Mouse (Mus musculus) embryonic facial prominence, embryonic 11.5 days (tissue): Measurements from ENCODE around the gene Cfap54. TPM values are rescaled to one million over a fixed set of nuclear protein-coding genes. Genes with fewer than 3 reads are reported as not detected.

Experiments
- ATAC-seq: fragments of 200-750 bp; cut with Nextera tagmentation; replicated peaks from 2 replicates; pipeline ENCODE4 v1.8.0; 2017; ENCODE audit warnings: low read depth; ENCODE audit not compliant: insufficient number of reproducible peaks, low FRiP score, low TSS enrichment
- DNase-seq: peaks from one replicate; pipeline ENCODE4 v3.0.0-alpha.2; 2015; ENCODE audit warnings: low spot score
- H3K27ac ChIP-seq: fragments of 300-500 bp; sonication (generic); replicated peaks from 2 replicates; pipeline ENCODE4 v1.5.1; 2014; ENCODE audit warnings: mild to moderate bottlenecking, low read depth, low read length, control low read depth
- H3K27me3 ChIP-seq: fragments of 300-500 bp; sonication (generic); 2 replicates; pipeline ENCODE4 v1.6.1; 2014; ENCODE audit warnings: mild to moderate bottlenecking, low read length, moderate library complexity, mixed read lengths; ENCODE audit not compliant: control insufficient read depth, insufficient read depth
- H3K36me3 ChIP-seq: fragments of 300-500 bp; sonication (generic); replicated peaks from 2 replicates; pipeline ENCODE4 v1.6.1; 2014; ENCODE audit warnings: low read depth, mild to moderate bottlenecking, low read length, moderate library complexity, mixed read lengths; ENCODE audit not compliant: control insufficient read depth, insufficient read depth
- H3K4me1 ChIP-seq: fragments of 300-500 bp; sonication (generic); 2 replicates; pipeline ENCODE4 v1.6.1; 2014; ENCODE audit warnings: low read length, mixed read lengths; ENCODE audit not compliant: control insufficient read depth, insufficient read depth
- H3K4me2 ChIP-seq: fragments of 300-500 bp; sonication (generic); 2 replicates; pipeline ENCODE4 v1.6.1; 2014; ENCODE audit warnings: low read depth, mild to moderate bottlenecking, control low read depth, low read length, moderate library complexity
- H3K4me3 ChIP-seq: fragments of 300-500 bp; sonication (generic); 2 replicates; pipeline ENCODE4 v1.5.1; 2014; ENCODE audit warnings: low read depth, low read length, control low read depth
- H3K9ac ChIP-seq: fragments of 300-500 bp; sonication (generic); replicated peaks from 2 replicates; pipeline ENCODE4 v1.6.1; 2014; ENCODE audit warnings: mild to moderate bottlenecking, control low read depth, low read length
- H3K9me3 ChIP-seq: fragments of 300-500 bp; sonication (generic); replicated peaks from 2 replicates; pipeline ENCODE4 v1.6.1; 2016; ENCODE audit warnings: mild to moderate bottlenecking, low read length, inconsistent platforms, mixed read lengths; ENCODE audit not compliant: control insufficient read depth
- WGBS: fragments of 180-500 bp; shearing (Covaris S2); extraction: QIAGEN DNeasy Blood & Tissue Kit; methylation state at CpG from one replicate; pipeline ENCODE4 v1.1.7; 2014; 5-methylcytosine and 5-hydroxymethylcytosine counted together
- polyA plus RNA-seq: library from polyadenylated mRNA; unstranded; fragments of >200 nt; fragmentation: Nextera tagmentation; extraction: Ambion mirVana; gene quantifications from 2 replicates; pipeline ENCODE4 v1.2.1, GENCODE M21; 2014

Gene Cfap54
- polyA plus RNA-seq, 1 experiment from 2014 or later: not detected

DNA sequence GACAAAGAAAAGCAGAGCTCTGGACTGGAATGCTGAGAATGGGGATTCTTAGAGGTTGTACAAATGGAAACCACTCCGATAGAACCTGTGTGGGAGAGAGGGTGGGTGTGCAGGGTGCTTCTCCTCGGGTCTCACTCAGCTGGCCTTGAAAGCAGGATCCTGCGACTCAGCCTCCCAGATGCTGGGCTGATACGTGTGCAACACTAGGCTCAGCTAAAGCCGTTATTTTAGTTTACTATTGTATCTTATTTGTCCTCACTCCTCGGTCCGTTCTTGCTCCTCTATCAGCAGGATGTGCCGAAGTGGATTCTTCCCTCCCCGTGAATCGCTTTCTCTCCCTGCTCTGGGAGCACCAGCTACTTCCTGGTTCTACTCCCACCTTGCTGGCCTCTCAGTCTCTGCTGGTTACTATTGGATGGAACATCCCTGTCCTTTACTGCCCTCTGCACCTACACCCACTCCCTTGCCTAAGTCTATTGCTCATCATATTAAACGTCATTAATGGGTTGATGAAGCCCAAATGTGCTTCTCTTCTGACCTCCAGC is 3.4 kb downstream of the Cfap54 start:
- Histone ChIP-seq H3K36me3 (no peaks in the 10 kb centered on the region), H3K4me1 (no peaks in the 10 kb centered on the region), H3K9ac (no peak overlapping the region; the same call in 1 of the 2 replicates), H3K4me2 (no peak overlapping the region), H3K4me3 (no peak overlapping the region), H3K27me3 (no peaks in the 10 kb centered on the region), H3K27ac (no peak overlapping the region), H3K9me3 (no peaks in the 10 kb centered on the region)
- WGBS: 77% methylated on average over 11 of the region's 11 CpGs
- no peak for DNase-seq
- ATAC-seq: no peak

DNA sequence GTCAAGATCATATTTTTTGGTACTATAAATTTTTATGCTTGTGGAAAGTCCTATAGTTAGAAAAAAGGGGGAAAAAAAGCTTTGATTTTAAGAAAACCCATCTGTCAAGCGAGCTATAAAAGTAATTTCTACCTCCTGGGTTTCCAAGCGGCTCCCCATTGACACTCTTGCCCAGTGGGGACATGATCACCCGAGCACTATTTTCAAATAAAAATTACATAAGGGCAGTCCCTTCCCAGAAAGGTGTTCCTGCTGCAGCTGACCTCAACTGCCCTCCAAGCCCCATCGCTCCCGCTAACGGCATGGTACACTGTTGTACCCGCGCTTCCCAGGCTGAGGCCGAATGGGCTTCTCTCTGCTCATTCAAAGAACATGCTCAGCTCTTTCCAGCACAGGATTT is 5.0 kb downstream of the Cfap54 start:
- H3K4me1 ChIP-seq: no peaks in the 10 kb centered on the region
- no peaks in the 10 kb centered on the region for H3K9me3 ChIP-seq
- H3K4me3 ChIP-seq: no peak overlapping the region
- H3K9ac ChIP-seq: no peak overlapping the region
- ATAC-seq (no peak), DNase-seq (no peak)
- 79% methylated on average over 9 of the region's 9 CpGs for WGBS
- H3K27ac ChIP-seq: no peak overlapping the region
- no peak overlapping the region for H3K4me2 ChIP-seq
- H3K36me3 ChIP-seq: no peaks in the 10 kb centered on the region
- no peaks in the 10 kb centered on the region for H3K27me3 ChIP-seq

DNA sequence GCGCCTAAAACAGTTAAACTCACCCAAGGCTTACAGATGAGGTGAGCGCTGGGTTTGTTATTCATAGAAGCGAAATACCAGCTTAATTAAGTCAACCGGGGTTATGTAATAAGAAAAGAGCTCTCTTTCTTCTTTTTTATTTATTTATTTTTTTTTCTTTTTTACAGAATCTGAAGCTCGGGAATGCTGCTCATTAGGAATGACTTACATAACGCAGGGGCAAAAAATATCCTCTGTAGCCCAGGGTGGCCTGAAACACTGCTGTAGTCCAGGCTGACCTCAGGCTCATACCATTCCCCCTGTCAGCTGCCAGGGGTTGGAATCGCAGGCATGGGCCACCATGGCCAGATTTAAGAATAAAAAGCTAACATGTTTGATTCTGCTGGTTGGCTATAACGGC is 5.6 kb downstream of the Cfap54 start:
- whole genome bisulfite sequencing: 66% methylated on average over 8 of the region's 8 CpGs
- Histone ChIP-seq H3K36me3 (no peaks in the 10 kb centered on the region), H3K4me2 (no peak overlapping the region), H3K9me3 (no peaks in the 10 kb centered on the region), H3K4me3 (no peak overlapping the region), H3K4me1 (no peaks in the 10 kb centered on the region), H3K27me3 (no peaks in the 10 kb centered on the region), H3K27ac (no peak overlapping the region), H3K9ac (no peak overlapping the region)
- DNase-seq (no peak), ATAC-seq (no peak)

DNA sequence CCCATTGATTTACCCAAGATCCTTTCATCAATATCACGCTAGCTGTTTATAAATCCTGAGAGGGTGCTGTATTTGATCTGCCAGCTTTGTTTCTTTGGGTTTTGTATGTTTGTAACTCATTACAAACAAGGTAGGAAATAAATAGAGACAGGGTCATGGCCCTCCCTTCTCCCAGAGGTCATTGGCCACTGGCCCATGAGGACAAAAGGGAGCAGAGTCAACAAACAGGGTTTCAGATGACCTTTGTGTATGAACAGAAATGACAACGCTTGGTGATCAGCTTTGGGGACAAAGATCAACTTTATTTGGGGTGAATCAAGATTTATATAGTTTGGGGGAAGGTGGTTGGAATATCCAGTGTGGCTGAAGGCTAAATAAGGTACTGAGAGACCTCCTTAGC is 8.6 kb downstream of the Cfap54 start:
- Histone ChIP-seq H3K27ac (no peak overlapping the region), H3K27me3 (no peaks in the 10 kb centered on the region), H3K9ac (no peak overlapping the region), H3K4me3 (no peak overlapping the region), H3K36me3 (no peaks in the 10 kb centered on the region), H3K9me3 (no peaks in the 10 kb centered on the region), H3K4me2 (no peak overlapping the region), H3K4me1 (no peaks in the 10 kb centered on the region)
- no peak for DNase-seq
- 60% methylated on average over 2 of the region's 2 CpGs for WGBS
- no peak for ATAC-seq

DNA sequence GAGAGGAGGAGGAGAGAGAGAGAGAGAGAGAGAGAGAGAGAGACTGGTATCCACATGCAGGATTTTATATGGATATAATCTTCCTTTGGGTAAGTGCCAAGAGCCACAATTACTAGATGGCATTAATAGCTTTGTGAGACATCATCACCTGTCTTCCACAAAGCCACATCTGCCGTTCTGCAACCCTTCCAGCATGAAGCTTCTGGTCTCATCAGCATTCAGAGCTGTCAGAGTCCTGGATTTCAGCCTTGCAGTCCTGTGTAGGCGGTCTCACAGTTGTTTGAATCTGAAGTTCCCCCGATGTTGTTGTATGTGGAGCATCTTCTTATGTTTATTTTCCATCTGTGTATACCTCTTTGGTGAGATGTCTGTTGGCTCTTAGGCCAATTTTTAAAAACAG is 9.7 kb downstream of the Cfap54 start:
- H3K27ac ChIP-seq: no peak overlapping the region
- H3K9ac ChIP-seq: no peak overlapping the region
- no peak for ATAC-seq
- H3K4me1 ChIP-seq: no peaks in the 10 kb centered on the region
- H3K27me3 ChIP-seq: no peaks in the 10 kb centered on the region
- no peaks in the 10 kb centered on the region for H3K9me3 ChIP-seq
- 70% methylated on average over 3 of the region's 3 CpGs for WGBS
- no peak for DNase-seq
- H3K36me3 ChIP-seq: no peaks in the 10 kb centered on the region
- no peak overlapping the region for H3K4me3 ChIP-seq
- H3K4me2 ChIP-seq: no peak overlapping the region

DNA sequence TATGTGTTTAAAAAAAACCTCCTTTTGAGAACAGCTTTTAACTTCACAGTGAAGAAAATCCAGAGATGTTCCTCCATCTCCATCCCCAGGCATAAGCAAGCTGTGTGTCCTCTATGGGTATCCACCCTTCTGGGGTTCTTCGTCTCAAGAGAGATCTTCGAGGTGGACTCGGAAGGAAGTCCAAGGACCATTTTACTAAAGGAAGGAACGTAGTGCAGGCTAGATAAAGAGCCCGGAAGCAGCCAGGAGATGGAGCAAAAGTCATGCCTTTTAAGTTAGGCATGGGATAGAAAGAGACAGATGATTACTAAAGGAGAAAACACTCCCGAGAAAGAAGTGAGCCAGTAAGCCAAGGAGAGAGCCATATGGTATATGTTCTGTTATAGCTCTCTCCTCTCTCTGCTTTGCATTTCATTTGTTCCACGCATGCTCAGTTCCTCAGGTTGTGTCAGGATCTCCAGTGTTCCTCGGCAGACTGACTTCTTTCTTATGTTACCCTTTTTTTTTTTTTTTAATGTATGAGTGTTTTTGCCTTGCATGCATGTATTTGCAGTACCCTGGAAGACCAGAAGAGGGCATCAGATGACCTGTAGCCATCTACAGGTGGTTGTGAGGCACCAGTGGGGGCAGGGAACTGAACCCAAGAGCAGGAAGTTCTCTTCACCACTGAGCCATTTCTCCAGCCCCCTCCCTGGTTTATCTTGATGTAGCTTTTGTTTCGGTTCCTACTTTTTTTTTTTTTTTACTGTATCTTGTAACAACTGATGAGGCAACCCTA is 11.1 kb downstream of the Cfap54 start:
- H3K4me3 ChIP-seq: no peak overlapping the region
- no peak overlapping the region for H3K9ac ChIP-seq
- no peaks in the 10 kb centered on the region for H3K9me3 ChIP-seq
- no peak overlapping the region for H3K4me2 ChIP-seq
- DNase-seq (peak; percentile 57), ATAC-seq (no peak)
- no peak overlapping the region for H3K27ac ChIP-seq
- H3K36me3 ChIP-seq: no peaks in the 10 kb centered on the region
- H3K27me3 ChIP-seq: no peaks in the 10 kb centered on the region
- WGBS: 77% methylated on average over 9 of the region's 9 CpGs
- H3K4me1 ChIP-seq: no peaks in the 10 kb centered on the region

DNA sequence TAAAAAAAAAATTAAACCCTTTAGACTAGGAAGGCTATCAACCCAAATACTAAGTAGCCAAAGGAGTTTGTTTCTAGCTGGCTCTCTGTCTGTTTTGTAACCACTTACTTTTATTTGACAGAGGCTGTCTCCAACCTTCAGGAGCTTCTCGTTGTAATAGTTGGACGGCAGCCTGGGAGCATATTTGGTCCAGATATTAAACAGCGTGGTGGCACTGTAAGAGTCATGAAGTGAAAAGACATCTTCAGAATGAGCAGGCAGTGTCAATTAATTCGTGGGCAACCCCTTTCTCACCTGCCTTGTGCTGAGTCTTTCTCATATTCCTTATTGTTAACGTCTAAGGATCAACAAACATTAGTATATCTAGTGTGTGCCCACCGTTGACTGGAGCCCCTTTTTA is 11.7 kb downstream of the Cfap54 start:
- Histone ChIP-seq H3K9me3 (no peaks in the 10 kb centered on the region), H3K4me2 (no peak overlapping the region), H3K4me3 (no peak overlapping the region), H3K27ac (no peak overlapping the region), H3K27me3 (no peaks in the 10 kb centered on the region), H3K4me1 (no peaks in the 10 kb centered on the region), H3K36me3 (no peaks in the 10 kb centered on the region), H3K9ac (no peak overlapping the region)
- ATAC-seq: no peak
- 77% methylated on average over 6 of the region's 6 CpGs for WGBS
- no peak for DNase-seq

DNA sequence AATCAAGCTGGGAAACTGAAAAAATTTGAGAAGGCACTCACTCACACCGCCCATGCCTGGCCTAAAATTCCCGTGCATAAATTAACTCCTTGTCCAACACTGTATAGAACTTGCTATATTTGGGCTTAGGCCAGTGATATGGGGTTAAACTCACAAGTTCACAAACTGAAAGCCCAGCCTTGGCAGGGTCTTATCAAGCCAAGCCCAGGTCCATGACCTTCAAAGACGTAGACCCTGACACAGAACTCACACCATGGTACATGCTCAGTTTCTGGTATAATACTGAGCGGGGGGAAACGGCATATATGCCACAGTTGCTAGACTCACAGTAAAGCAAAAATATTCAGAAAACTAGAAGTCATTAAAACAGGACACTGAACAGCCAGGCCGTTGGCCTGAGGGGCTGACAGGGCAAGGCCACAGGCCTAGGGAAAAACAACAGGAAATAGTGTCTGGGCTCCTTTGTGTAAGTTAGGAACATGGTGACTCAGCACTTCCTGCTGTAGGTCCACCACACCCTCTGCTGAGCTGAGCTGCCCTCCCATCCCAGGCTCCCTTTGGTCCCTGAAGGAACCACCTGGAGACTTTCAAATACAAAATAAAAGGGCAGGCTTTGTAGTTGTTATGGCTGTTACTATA is 12.3 kb downstream of the Cfap54 start:
- H3K4me1 ChIP-seq: no peaks in the 10 kb centered on the region
- DNase-seq (no peak), ATAC-seq (no peak)
- no peaks in the 10 kb centered on the region for H3K9me3 ChIP-seq
- H3K9ac ChIP-seq: no peak overlapping the region
- H3K27me3 ChIP-seq: no peaks in the 10 kb centered on the region
- H3K27ac ChIP-seq: no peak overlapping the region
- no peaks in the 10 kb centered on the region for H3K36me3 ChIP-seq
- 70% methylated on average over 6 of the region's 6 CpGs for WGBS
- no peak overlapping the region for H3K4me3 ChIP-seq
- no peak overlapping the region for H3K4me2 ChIP-seq
